Mouse (Mus musculus) skeletal muscle tissue, adult 2 months (tissue): ENCODE measurements at regions not wholly inside any gene's neighbourhood (a gene's known extent, or its start where the extent isn't known, plus 50 kb on each side); places are given as distances from the start of the nearest gene placed in this dataset.

Source experiments
- DNase-seq: peaks from one replicate; pipeline ENCODE4 v3.0.0-alpha.2; 2012; ENCODE audit warnings: low read depth, low spot score

DNA sequence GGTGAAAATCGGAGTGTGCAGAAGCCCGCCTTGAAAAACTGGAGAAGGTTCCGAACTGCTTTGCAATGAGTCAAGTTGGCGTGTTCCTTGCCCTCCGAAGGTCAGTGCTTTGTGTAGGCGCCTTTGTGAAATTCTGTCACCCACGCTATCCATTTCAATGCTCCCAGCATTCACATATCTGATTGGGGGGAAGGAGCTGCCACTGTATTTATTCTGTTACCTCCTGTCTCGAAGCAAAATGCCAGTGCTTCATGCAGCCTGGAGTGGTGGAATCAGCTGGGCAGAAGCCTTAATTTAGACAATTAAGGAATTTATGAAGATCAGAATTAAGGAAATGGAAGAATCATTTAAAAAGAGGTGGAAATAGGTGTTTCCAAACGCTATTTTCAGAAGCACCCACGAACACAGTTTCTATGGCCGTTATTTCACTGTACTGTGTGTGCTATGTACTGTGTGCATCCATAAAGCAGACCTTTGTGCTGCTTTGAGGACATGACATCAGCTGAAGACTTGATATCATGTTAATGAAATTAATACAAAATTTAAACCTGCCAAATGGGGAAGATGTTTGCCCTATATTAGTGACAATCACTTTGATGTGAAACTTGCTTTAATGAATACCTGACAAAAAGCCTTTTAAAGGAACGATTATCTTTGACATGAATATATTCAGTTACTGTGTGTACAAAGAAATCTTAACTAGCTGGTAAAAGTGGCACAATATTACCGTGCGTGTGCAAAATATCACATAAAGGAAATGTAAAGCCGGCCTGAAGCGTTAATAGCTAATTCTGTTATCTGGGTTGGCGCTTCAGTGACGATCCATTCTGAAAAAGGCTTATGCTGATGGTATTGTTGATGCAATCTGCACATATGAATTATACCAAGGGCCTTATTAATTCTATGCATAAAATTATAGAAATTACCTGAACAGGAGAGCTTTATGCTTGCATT, 72.9 kb upstream of the Gls start:
- DNase-seq = no peak

GRCm38 (mm10) chr1:52302557-52302956, 69.5 kb upstream of the Gls start:
- DNase-seq = peak; percentile 48

DNA sequence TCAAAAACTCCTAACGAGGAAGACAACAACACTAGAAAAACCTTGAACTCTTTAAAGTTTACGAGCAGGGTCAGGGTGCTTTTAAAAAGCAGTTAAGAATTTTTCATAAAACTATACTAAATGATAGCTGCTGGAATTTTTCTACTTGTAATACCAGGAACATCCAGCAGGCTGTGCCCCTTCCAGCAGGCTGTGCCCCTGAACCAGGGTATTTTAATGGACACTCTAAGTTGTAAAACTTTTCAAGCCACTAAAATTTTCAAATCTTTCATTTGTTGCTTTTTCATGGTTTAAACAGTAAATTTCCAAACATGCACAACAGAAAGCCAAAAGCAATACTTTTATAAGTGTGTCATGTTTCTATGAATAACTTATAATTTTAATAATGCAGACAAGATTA, 68.2 kb upstream of the Gls start:
- no peak for DNase-seq

DNA sequence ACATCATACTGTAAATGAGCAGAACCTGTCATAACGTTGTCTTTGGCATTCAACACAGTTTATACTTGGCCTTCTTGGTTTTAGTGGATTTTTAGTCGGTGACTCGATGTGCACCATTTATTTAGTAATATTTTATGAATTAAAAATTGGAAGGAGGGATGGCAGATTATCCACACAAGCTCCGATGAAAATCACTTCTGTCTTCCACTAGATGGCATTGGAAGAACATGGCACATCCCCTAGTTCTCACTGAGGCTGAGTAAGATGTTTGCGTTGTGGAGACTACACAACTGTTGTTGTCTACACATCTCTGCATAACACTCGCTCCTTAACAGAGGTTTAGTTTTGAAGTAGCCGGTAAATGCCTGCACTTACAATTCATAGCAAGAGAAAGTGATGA, 66.5 kb upstream of the Gls start:
- DNase-seq = no peak

DNA sequence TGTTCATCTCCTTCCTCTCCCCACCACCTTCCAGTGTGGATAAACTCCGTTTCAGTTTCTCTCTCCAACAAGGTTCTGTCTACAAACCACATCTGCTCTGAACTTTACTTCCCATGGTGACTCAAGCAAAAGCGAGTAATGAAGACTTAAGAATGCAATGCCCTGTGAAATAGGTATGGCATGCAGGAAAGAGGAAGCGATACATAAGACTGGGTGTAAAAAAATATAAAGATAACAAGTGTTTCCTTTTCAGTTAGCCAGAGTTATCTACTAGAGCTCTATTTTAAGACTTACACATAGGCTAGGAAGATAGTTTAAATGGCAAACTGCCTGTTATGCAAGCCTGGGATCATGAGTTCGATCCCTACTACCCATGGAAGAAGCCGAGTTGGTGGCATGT, 65.3 kb upstream of the Gls start:
- DNase-seq = no peak

GRCm38 (mm10) chr1:52296178-52296577, 63.1 kb upstream of the Gls start:
- DNase-seq = no peak

- DNase-seq = no peak
Measured at GRCm38 (mm10) chr1:52294521-52294920, 61.5 kb upstream of the Gls start.

DNA sequence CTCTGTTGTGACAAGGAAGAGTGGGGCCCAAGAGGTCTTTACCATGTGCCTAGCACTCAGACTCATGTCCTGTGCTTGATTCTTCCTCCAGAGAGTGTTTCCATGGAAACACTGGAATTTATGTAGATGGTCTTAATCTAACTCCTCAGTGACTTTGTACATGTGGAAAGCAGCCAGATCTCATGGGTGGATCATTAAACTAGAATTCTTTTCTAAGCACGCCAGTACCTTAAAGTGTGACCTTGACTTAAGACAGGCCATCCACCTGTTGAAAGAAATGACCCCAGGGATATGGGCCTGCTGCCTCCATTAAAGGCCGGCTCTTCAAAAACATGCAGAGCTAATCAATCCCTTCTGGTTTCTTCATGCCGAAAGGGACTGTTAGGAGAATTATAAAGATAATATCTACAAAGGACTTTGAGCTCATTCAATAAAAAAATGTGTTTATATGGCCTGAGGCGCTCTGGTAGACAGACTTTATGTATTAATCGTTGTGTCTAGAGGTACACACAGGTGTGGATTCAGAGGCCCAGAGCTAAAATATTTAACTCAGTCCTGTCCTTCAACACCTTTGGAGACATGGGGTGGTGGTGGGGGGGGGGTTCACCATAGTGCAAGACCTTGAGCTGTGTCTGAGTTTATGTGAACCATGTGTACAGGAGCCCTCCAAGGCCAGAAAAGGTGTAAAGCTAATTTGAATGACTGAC, 60.5 kb upstream of the Gls start:
- DNase-seq = no peak
